Mouse (Mus musculus) kidney, adult 2 months (tissue): ENCODE measurements at regions not wholly inside any gene's neighbourhood (a gene's known extent, or its start where the extent isn't known, plus 50 kb on each side); places are given as distances from the start of the nearest gene placed in this dataset.

Experiments used
- CTCF ChIP-seq: fragments of 200-500 bp; conservative IDR thresholded peaks from 2 replicates; pipeline ENCODE4 v1.5.1; 2011; ENCODE audit warnings: low read depth, mild to moderate bottlenecking, control low read depth, low read length, moderate library complexity, mixed read lengths; ENCODE audit not compliant: insufficient read depth, insufficient read length
- POLR2A ChIP-seq: fragments of 200-500 bp; IDR thresholded peaks from one replicate; pipeline ENCODE4 v1.6.1; 2011; ENCODE audit warnings: low read depth, low read length, control low read depth

GRCm38 (mm10) chr14:114215609-114216008 lies 876.4 kb upstream of the Gpc5 start:
- TF ChIP-seq CTCF, result no peak
- TF ChIP-seq POLR2A, result no peak
